Mouse (Mus musculus) thymus, adult 2 months (tissue): ENCODE results near the gene 6030468B19Rik.

Source experiments
- CTCF ChIP-seq: fragments of 200-500 bp; IDR thresholded peaks from 2 replicates; pipeline ENCODE4 v1.5.1; 2012; ENCODE audit warnings: mild to moderate bottlenecking, control low read depth, low read length, moderate library complexity, borderline replicate concordance; ENCODE audit not compliant: control insufficient read depth, poor library complexity, insufficient read depth; ENCODE audit errors: extremely low read depth
- POLR2A ChIP-seq: fragments of 200-500 bp; IDR thresholded peaks from 2 replicates; pipeline ENCODE4 v1.6.1; 2012; ENCODE audit warnings: mild to moderate bottlenecking, low read length, control low read depth, moderate library complexity; ENCODE audit not compliant: control insufficient read depth, poor library complexity, insufficient read depth; ENCODE audit errors: extremely low read depth

- TF ChIP-seq CTCF (no peak), POLR2A (0 out of 2 replicates have a peak, but pooled peaks have one; percentile 29)
Observed at GRCm38 (mm10) chr11:117779434-117780198, 17.8 kb upstream of the 6030468B19Rik start.
